Mouse (Mus musculus): Measurements from ENCODE around the gene Sdcbp2. TPM values are rescaled to one million over a fixed set of nuclear protein-coding genes. Genes with fewer than 3 reads are reported as not detected.

The Sdcbp2 gene
- polyA plus RNA-seq, 1 experiment from 2014 or later = 0.67 TPM

GRCm38 (mm10) chr2:151616551-151617329 lies 44.3 kb downstream of the Sdcbp2 start:
- 76% methylated on average over 6 of the region's 6 CpGs for WGBS
- H3K4me3 ChIP-seq = no peak overlapping the region
- H3K9me3 ChIP-seq = no peaks in the 10 kb centered on the region
- H3K27me3 ChIP-seq (replicated peaks) = no peaks in the 10 kb centered on the region
- no peak overlapping the region for H3K9ac ChIP-seq
- H3K4me1 ChIP-seq = no peaks in the 10 kb centered on the region
- no peak overlapping the region for H3K4me2 ChIP-seq
- no peaks in the 10 kb centered on the region for H3K36me3 ChIP-seq (replicated peaks)
- no peak for ATAC-seq (replicated peaks)
- H3K27ac ChIP-seq = no peak overlapping the region

GRCm38 (mm10) chr2:151623776-151624175 lies 51.4 kb downstream of the Sdcbp2 start:
- no peaks in the 10 kb centered on the region for H3K9me3 ChIP-seq
- no peak overlapping the region for H3K27ac ChIP-seq
- 80% methylated on average over 3 of the region's 3 CpGs for WGBS
- no peak overlapping the region for H3K4me3 ChIP-seq
- no peaks in the 10 kb centered on the region for H3K27me3 ChIP-seq (replicated peaks)
- H3K36me3 ChIP-seq (replicated peaks) = no peaks in the 10 kb centered on the region
- no peak overlapping the region for H3K4me2 ChIP-seq
- ATAC-seq (replicated peaks) = no peak
- H3K4me1 ChIP-seq = no peaks in the 10 kb centered on the region
- no peak overlapping the region for H3K9ac ChIP-seq

- Histone ChIP-seq H3K36me3 (replicated peaks) (no peaks in the 10 kb centered on the region), H3K27me3 (replicated peaks) (no peaks in the 10 kb centered on the region), H3K4me2 (no peak overlapping the region), H3K27ac (no peak overlapping the region), H3K9me3 (no peaks in the 10 kb centered on the region), H3K9ac (no peak overlapping the region), H3K4me3 (no peak overlapping the region), H3K4me1 (peaks cover 20% of the 10 kb centered on the region)
- 92% methylated on average over 7 of the region's 7 CpGs for WGBS
- ATAC-seq (replicated peaks) = no peak
Observed at GRCm38 (mm10) chr2:151626296-151626695, 53.9 kb downstream of the Sdcbp2 start.

GRCm38 (mm10) chr2:151628011-151628410 lies 55.6 kb downstream of the Sdcbp2 start:
- Histone ChIP-seq H3K4me2 (no peak overlapping the region), H3K4me3 (no peak overlapping the region), H3K9ac (no peak overlapping the region), H3K36me3 (replicated peaks) (no peaks in the 10 kb centered on the region), H3K9me3 (no peaks in the 10 kb centered on the region), H3K4me1 (peaks cover 27% of the 10 kb centered on the region), H3K27me3 (replicated peaks) (no peaks in the 10 kb centered on the region), H3K27ac (no peak overlapping the region)
- 94% methylated on average over 3 of the region's 3 CpGs for WGBS
- no peak for ATAC-seq (replicated peaks)

GRCm38 (mm10) chr2:151629310-151629709 lies 56.9 kb downstream of the Sdcbp2 start:
- Histone ChIP-seq H3K27me3 (replicated peaks) (no peaks in the 10 kb centered on the region), H3K4me2 (no peak overlapping the region), H3K4me3 (no peak overlapping the region), H3K9ac (peak overlapping the region; percentile 16; the same call in 1 of the 2 replicates), H3K9me3 (no peaks in the 10 kb centered on the region), H3K27ac (no peak overlapping the region), H3K36me3 (replicated peaks) (no peaks in the 10 kb centered on the region), H3K4me1 (peaks cover 31% of the 10 kb centered on the region)
- ATAC-seq (replicated peaks) = no peak
- WGBS = 70% methylated on average over 7 of the region's 7 CpGs

GRCm38 (mm10) chr2:151631406-151632158 lies 59.2 kb downstream of the Sdcbp2 start:
- peak overlapping the region; percentile 92 for H3K4me3 ChIP-seq
- H3K9ac ChIP-seq = peak overlapping the region; percentile 85
- peaks cover 31% of the 10 kb centered on the region for H3K4me1 ChIP-seq
- no peaks in the 10 kb centered on the region for H3K36me3 ChIP-seq (replicated peaks)
- 2% methylated on average over 22 of the region's 22 CpGs for WGBS
- H3K4me2 ChIP-seq = peak overlapping the region; percentile 61
- H3K9me3 ChIP-seq = no peaks in the 10 kb centered on the region
- peak overlapping the region; percentile 94 for H3K27ac ChIP-seq
- peak; percentile 24; the same call in 1 of the 2 replicates for ATAC-seq (replicated peaks)
- no peaks in the 10 kb centered on the region for H3K27me3 ChIP-seq (replicated peaks)

GRCm38 (mm10) chr2:151632159-151632814 lies 59.9 kb downstream of the Sdcbp2 start, which contains the start of gene Snph:
Snph (minus strand) TSS chr2:151632593.
- H3K36me3 ChIP-seq (replicated peaks) = no peaks in the 10 kb centered on the region
- peak within 1 kb of the TSS; percentile 85 for H3K9ac ChIP-seq
- no peaks in the 10 kb centered on the region for H3K9me3 ChIP-seq
- peak within 1 kb of the TSS; percentile 61 for H3K4me2 ChIP-seq
- peak; percentile 95 for ATAC-seq (replicated peaks)
- peak within 1 kb of the TSS; percentile 94 for H3K27ac ChIP-seq
- 0% methylated on average over 47 of the region's 47 CpGs for WGBS
- H3K4me3 ChIP-seq = peak within 1 kb of the TSS; percentile 92
- peaks cover 31% of the 10 kb centered on the region for H3K4me1 ChIP-seq
- no peaks in the 10 kb centered on the region for H3K27me3 ChIP-seq (replicated peaks)

- no peak for ATAC-seq (replicated peaks)
- Histone ChIP-seq H3K4me1 (peaks cover 31% of the 10 kb centered on the region), H3K4me2 (peak overlapping the region; percentile 61), H3K27ac (no peak overlapping the region), H3K27me3 (replicated peaks) (no peaks in the 10 kb centered on the region), H3K9ac (no peak overlapping the region), H3K4me3 (peak overlapping the region; percentile 92), H3K36me3 (replicated peaks) (no peaks in the 10 kb centered on the region), H3K9me3 (no peaks in the 10 kb centered on the region)
- 41% methylated on average over 5 of the region's 5 CpGs for WGBS
Observed at GRCm38 (mm10) chr2:151632982-151633381, 60.6 kb downstream of the Sdcbp2 start.

- Histone ChIP-seq H3K36me3 (replicated peaks) (no peaks in the 10 kb centered on the region), H3K27ac (no peak overlapping the region), H3K4me1 (peaks cover 25% of the 10 kb centered on the region), H3K27me3 (replicated peaks) (no peaks in the 10 kb centered on the region), H3K9ac (no peak overlapping the region), H3K4me2 (no peak overlapping the region), H3K9me3 (no peaks in the 10 kb centered on the region), H3K4me3 (no peak overlapping the region)
- ATAC-seq (replicated peaks) = no peak
- WGBS = 21% methylated on average over 2 of the region's 2 CpGs
Observed at GRCm38 (mm10) chr2:151634903-151635302, 62.5 kb downstream of the Sdcbp2 start.

- WGBS = 66% methylated on average over 9 of the region's 9 CpGs
- no peak for ATAC-seq (replicated peaks)
Observed at GRCm38 (mm10) chr2:151635362-151636014, 63.1 kb downstream of the Sdcbp2 start.

GRCm38 (mm10) chr2:151636015-151636402 lies 63.6 kb downstream of the Sdcbp2 start:
- H3K27ac ChIP-seq = no peak overlapping the region
- no peaks in the 10 kb centered on the region for H3K9me3 ChIP-seq
- no peak overlapping the region for H3K4me3 ChIP-seq
- H3K9ac ChIP-seq = no peak overlapping the region
- H3K4me1 ChIP-seq = peaks cover 14% of the 10 kb centered on the region
- H3K4me2 ChIP-seq = no peak overlapping the region
- WGBS = 56% methylated on average over 2 of the region's 2 CpGs
- H3K27me3 ChIP-seq (replicated peaks) = no peaks in the 10 kb centered on the region
- no peak for ATAC-seq (replicated peaks)
- no peaks in the 10 kb centered on the region for H3K36me3 ChIP-seq (replicated peaks)

More at GRCm38 (mm10) chr2:151635362-151636014, 63.1 kb downstream of the Sdcbp2 start:
- peaks cover 19% of the 10 kb centered on the region for H3K4me1 ChIP-seq
- H3K4me2 ChIP-seq = no peak overlapping the region
- no peaks in the 10 kb centered on the region for H3K9me3 ChIP-seq
- no peak overlapping the region for H3K9ac ChIP-seq
- no peak overlapping the region for H3K27ac ChIP-seq
- no peaks in the 10 kb centered on the region for H3K27me3 ChIP-seq (replicated peaks)
- no peak overlapping the region for H3K4me3 ChIP-seq
- H3K36me3 ChIP-seq (replicated peaks) = no peaks in the 10 kb centered on the region

All from midbrain, embryonic 15.5 days (tissue).